Mouse (Mus musculus) liver, embryonic 15.5 days (tissue): ENCODE results near the gene Hoxb8. TPM values are rescaled to one million over a fixed set of nuclear protein-coding genes. Genes with fewer than 3 reads are reported as not detected.

Experiments
- ATAC-seq: fragments of 200-750 bp; cut with Nextera tagmentation; 2 replicates; pipeline ENCODE4 v1.8.0; 2017; ENCODE audit warnings: moderate number of reproducible peaks, mild to moderate bottlenecking, moderate library complexity; ENCODE audit not compliant: insufficient read depth
- H3K27ac ChIP-seq: fragments of 300-500 bp; sonication (generic); replicated peaks from 2 replicates; pipeline ENCODE4 v1.5.1; 2015; ENCODE audit warnings: mild to moderate bottlenecking, inconsistent platforms
- H3K27me3 ChIP-seq: fragments of 300-500 bp; sonication (generic); 2 replicates; pipeline ENCODE4 v1.6.1; 2015; ENCODE audit warnings: mild to moderate bottlenecking, inconsistent platforms
- H3K36me3 ChIP-seq: fragments of 300-500 bp; sonication (generic); replicated peaks from 2 replicates; pipeline ENCODE4 v1.6.1; 2015; ENCODE audit warnings: moderate library complexity, mild to moderate bottlenecking, inconsistent platforms
- H3K4me1 ChIP-seq: fragments of 300-500 bp; sonication (generic); replicated peaks from 2 replicates; pipeline ENCODE4 v1.6.1; 2015; ENCODE audit warnings: inconsistent platforms
- H3K4me2 ChIP-seq: fragments of 300-500 bp; sonication (generic); 2 replicates; pipeline ENCODE4 v1.6.1; 2015; ENCODE audit warnings: moderate library complexity, mild to moderate bottlenecking, inconsistent platforms
- H3K4me3 ChIP-seq: fragments of 300-500 bp; sonication (generic); replicated peaks from 2 replicates; pipeline ENCODE4 v1.5.1; 2015; ENCODE audit warnings: mild to moderate bottlenecking, inconsistent platforms
- H3K9ac ChIP-seq: fragments of 300-500 bp; sonication (generic); 2 replicates; pipeline ENCODE4 v1.6.1; 2015; ENCODE audit warnings: moderate library complexity, mild to moderate bottlenecking, inconsistent platforms
- H3K9me3 ChIP-seq: fragments of 300-500 bp; sonication (generic); replicated peaks from 2 replicates; pipeline ENCODE4 v1.6.1; 2016; ENCODE audit warnings: inconsistent platforms
- WGBS: fragments of 180-500 bp; shearing (Covaris S2); methylation state at CpG from one replicate; pipeline ENCODE4 v1.1.7; 2015; ENCODE audit warnings: mixed read lengths; ENCODE audit not compliant: insufficient replicate concordance; 5-methylcytosine and 5-hydroxymethylcytosine counted together
- polyA plus RNA-seq: library from polyadenylated mRNA; unstranded; fragments of >200 nt; fragmentation: Nextera tagmentation; extraction: Ambion mirVana; gene quantifications from 2 replicates; pipeline ENCODE4 v1.2.1, GENCODE M21; 2015

The Hoxb8 gene
- polyA plus RNA-seq, 1 experiment from 2014 or later, result not detected

- no peak for ATAC-seq
- H3K4me1 ChIP-seq, result no peaks in the 10 kb centered on the region
Measured at GRCm38 (mm10) chr11:96270996-96271540, 10.6 kb upstream of the Hoxb8 start, which contains the start of gene Hoxb9. Hoxb9 (plus strand) TSS chr11:96271457.

GRCm38 (mm10) chr11:96271541-96272011 lies 10.1 kb upstream of the Hoxb8 start:
- ATAC-seq, result no peak
- Histone ChIP-seq H3K36me3 (no peaks in the 10 kb centered on the region), H3K4me2 (peak overlapping the region; percentile 25; the same call in 1 of the 2 replicates), H3K4me1 (no peaks in the 10 kb centered on the region), H3K27me3 (peaks cover 98% of the 10 kb centered on the region), H3K4me3 (no peak overlapping the region), H3K9me3 (no peaks in the 10 kb centered on the region), H3K9ac (no peak overlapping the region), H3K27ac (no peak overlapping the region)
- WGBS, result under 1% methylated on average over 52 of the region's 52 CpGs

More at GRCm38 (mm10) chr11:96270996-96271540, 10.6 kb upstream of the Hoxb8 start, which contains the start of gene Hoxb9:
- H3K36me3 ChIP-seq, result no peaks in the 10 kb centered on the region
- peak within 1 kb of the TSS; percentile 25; the same call in 1 of the 2 replicates for H3K4me2 ChIP-seq
- H3K27me3 ChIP-seq, result peaks cover 98% of the 10 kb centered on the region
- H3K9ac ChIP-seq, result no peak within 1 kb of the TSS
- no peak within 1 kb of the TSS for H3K27ac ChIP-seq
- H3K4me3 ChIP-seq, result no peak within 1 kb of the TSS
- no peaks in the 10 kb centered on the region for H3K9me3 ChIP-seq
- 2% methylated on average over 40 of the region's 40 CpGs for WGBS

- Histone ChIP-seq H3K4me3 (no peak overlapping the region), H3K27ac (no peak overlapping the region), H3K36me3 (no peaks in the 10 kb centered on the region), H3K9ac (no peak overlapping the region), H3K4me2 (no peak overlapping the region), H3K27me3 (peaks cover 98% of the 10 kb centered on the region), H3K9me3 (no peaks in the 10 kb centered on the region), H3K4me1 (no peaks in the 10 kb centered on the region)
- under 1% methylated on average over 58 of the region's 58 CpGs for WGBS
- ATAC-seq, result no peak
Measured at GRCm38 (mm10) chr11:96272024-96272921, 9.4 kb upstream of the Hoxb8 start.

- H3K4me3 ChIP-seq, result no peak overlapping the region
- H3K27ac ChIP-seq, result no peak overlapping the region
- H3K36me3 ChIP-seq, result no peaks in the 10 kb centered on the region
- 26% methylated on average over 10 of the region's 10 CpGs for WGBS
- ATAC-seq, result no peak
- H3K4me2 ChIP-seq, result no peak overlapping the region
- no peak overlapping the region for H3K9ac ChIP-seq
- H3K27me3 ChIP-seq, result peaks cover 100% of the 10 kb centered on the region
- no peaks in the 10 kb centered on the region for H3K9me3 ChIP-seq
- H3K4me1 ChIP-seq, result no peaks in the 10 kb centered on the region
Measured at GRCm38 (mm10) chr11:96274428-96274827, 7.3 kb upstream of the Hoxb8 start.

GRCm38 (mm10) chr11:96275896-96276295 lies 5.8 kb upstream of the Hoxb8 start:
- no peaks in the 10 kb centered on the region for H3K36me3 ChIP-seq
- WGBS, result 20% methylated on average over 4 of the region's 4 CpGs

GRCm38 (mm10) chr11:96277151-96278044 lies 4.3 kb upstream of the Hoxb8 start:
- no peak overlapping the region for H3K4me3 ChIP-seq
- no peak overlapping the region for H3K9ac ChIP-seq
- WGBS, result under 1% methylated on average over 35 of the region's 35 CpGs
- no peaks in the 10 kb centered on the region for H3K36me3 ChIP-seq
- H3K27me3 ChIP-seq, result peaks cover 100% of the 10 kb centered on the region
- no peaks in the 10 kb centered on the region for H3K9me3 ChIP-seq
- ATAC-seq, result no peak
- no peak overlapping the region for H3K4me2 ChIP-seq
- H3K27ac ChIP-seq, result no peak overlapping the region
- no peaks in the 10 kb centered on the region for H3K4me1 ChIP-seq

More at GRCm38 (mm10) chr11:96275896-96276295, 5.8 kb upstream of the Hoxb8 start:
- Histone ChIP-seq H3K27me3 (peaks cover 100% of the 10 kb centered on the region), H3K4me1 (no peaks in the 10 kb centered on the region), H3K27ac (no peak overlapping the region), H3K9me3 (no peaks in the 10 kb centered on the region), H3K4me3 (no peak overlapping the region), H3K4me2 (no peak overlapping the region), H3K9ac (no peak overlapping the region)
- ATAC-seq, result no peak

- no peak for ATAC-seq
- peaks cover 100% of the 10 kb centered on the region for H3K27me3 ChIP-seq
- 11% methylated on average over 14 of the region's 14 CpGs for WGBS
- H3K27ac ChIP-seq, result no peak overlapping the region
- no peaks in the 10 kb centered on the region; the same call in 1 of the 2 replicates for H3K4me1 ChIP-seq
- H3K9me3 ChIP-seq, result no peaks in the 10 kb centered on the region
- H3K4me3 ChIP-seq, result no peak overlapping the region
- no peaks in the 10 kb centered on the region for H3K36me3 ChIP-seq
- no peak overlapping the region for H3K4me2 ChIP-seq
- H3K9ac ChIP-seq, result no peak overlapping the region
Measured at GRCm38 (mm10) chr11:96278324-96278723, 3.4 kb upstream of the Hoxb8 start.

- Histone ChIP-seq H3K27me3 (peaks cover 100% of the 10 kb centered on the region), H3K9me3 (no peaks in the 10 kb centered on the region), H3K36me3 (no peaks in the 10 kb centered on the region), H3K4me1 (no peaks in the 10 kb centered on the region; the same call in 1 of the 2 replicates), H3K4me2 (no peak overlapping the region), H3K9ac (no peak overlapping the region), H3K27ac (no peak overlapping the region), H3K4me3 (no peak overlapping the region)
- no peak for ATAC-seq
- WGBS, result under 1% methylated on average over 9 of the region's 9 CpGs
Measured at GRCm38 (mm10) chr11:96278773-96279172, 2.9 kb upstream of the Hoxb8 start.

- Histone ChIP-seq H3K36me3 (no peaks in the 10 kb centered on the region), H3K4me3 (no peak overlapping the region), H3K9me3 (no peaks in the 10 kb centered on the region), H3K9ac (no peak overlapping the region), H3K27me3 (peaks cover 100% of the 10 kb centered on the region), H3K4me2 (no peak overlapping the region), H3K4me1 (peaks cover 5% of the 10 kb centered on the region; the same call in 1 of the 2 replicates), H3K27ac (no peak overlapping the region)
- no peak for ATAC-seq
- 5% methylated on average over 31 of the region's 31 CpGs for WGBS
Measured at GRCm38 (mm10) chr11:96279421-96280233, 2.1 kb upstream of the Hoxb8 start.
